Comparison of ENCODE assay signal across 8 mouse cellular contexts in the genomic region with DNA sequence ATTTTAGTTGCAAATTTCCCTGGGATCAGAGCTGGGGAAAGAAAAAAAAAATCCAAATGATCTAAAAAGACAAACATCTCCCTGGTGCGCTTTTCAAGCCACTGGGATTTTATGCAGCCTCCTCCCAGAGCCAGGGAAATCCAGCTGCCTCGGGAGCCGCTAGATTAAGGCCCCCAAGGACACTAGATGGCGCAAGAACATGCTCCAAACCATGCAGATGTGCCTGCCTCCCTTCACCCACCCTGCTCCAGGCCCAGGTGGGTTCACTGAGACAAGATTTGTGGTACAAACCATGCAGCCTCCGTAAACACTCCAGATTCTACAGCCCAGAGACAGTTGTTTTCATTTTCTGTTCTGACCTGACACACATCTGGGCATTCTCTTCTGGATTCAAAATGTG.
DNase-seq lines count a peak whose midpoint lies in the region; ATAC-seq and TF ChIP-seq lines count a peak whose summit lies in the region.
"Had no signal": no experiment of that assay in that cellular context is flagged by ENCODE, and none has a peak within 500 bp of the region (broad histone marks: within the 10 kb centered on the region; RNA-seq: fewer than 3 reads in every experiment).

No protein-coding gene starts in this region.

- TF ChIP-seq EP300 in CH12.LX (IDR thresholded peaks at IDR 0.05; ENCODE audit: low read length) = no peak

- no peaks in the 10 kb centered on the region for H3K9me3 ChIP-seq in CH12.LX (replicated peaks; ENCODE audit: low read length)
- no peaks in the 10 kb centered on the region for H3K9me3 ChIP-seq in forebrain, embryonic 10.5 days
- H3K9me3 ChIP-seq: heart, embryonic 15.5 days had no signal

- H3K79me2 ChIP-seq in CH12.LX (replicated peaks; ENCODE audit: control insufficient read depth, extremely low read depth, insufficient read depth, poor library complexity, severe bottlenecking) = no peaks in the 10 kb centered on the region

- DNase-seq in CH12.LX (ENCODE audit: extremely low read depth) (peak; percentile 47), WW6 (ENCODE audit: low read depth, low spot score) (peak; percentile 13)
- peak; percentile 36 for DNase-seq in forebrain, embryonic 10.5 days (ENCODE audit: extremely low spot score, low spot score)
- DNase-seq in heart, postnatal 25 days (ENCODE audit: low spot score) = peak; percentile 22
- DNase-seq in layer of hippocampus, adult 2 months (ENCODE audit: low spot score in 2 of 2) = peak; percentile 66 to 71
- DNase-seq in right cerebral cortex, postnatal 4 days = peak; percentile 62

- TF ChIP-seq POLR2A in CH12.LX (IDR thresholded peaks at IDR 0.05; ENCODE audit: low read depth, low read length) = no peak

- H3K27ac ChIP-seq in CH12.LX (ENCODE audit: insufficient read depth, low read depth) = no peak overlapping the region
- H3K27ac ChIP-seq in forebrain, embryonic 10.5 days = no peak overlapping the region
- peak overlapping the region; percentile 86 for H3K27ac ChIP-seq in layer of hippocampus, adult 2 months
- H3K27ac ChIP-seq: heart, embryonic 15.5 days had no signal

- TF ChIP-seq RAD21 in CH12.LX (IDR thresholded peaks at IDR 0.05; ENCODE audit: low read depth, low read length) = peak; percentile 55

- 33% methylated on average over 5 of the region's 5 CpGs for WGBS in forebrain, embryonic 10.5 days

- H3K36me3 ChIP-seq in CH12.LX (replicated peaks in 1 of 2; ENCODE audit: control insufficient read depth in 1 of 2, insufficient read depth in 1 of 2, low read length in 1 of 2) = no peaks in the 10 kb centered on the region
- H3K36me3 ChIP-seq in forebrain, embryonic 10.5 days (replicated peaks) = peaks cover 6% of the 10 kb centered on the region
- H3K36me3 ChIP-seq: heart, embryonic 15.5 days had no signal

- H3K9ac ChIP-seq in CH12.LX (ENCODE audit: insufficient read depth, low read depth) = no peak overlapping the region
- H3K9ac ChIP-seq: heart, embryonic 15.5 days had no signal

- intact Hi-C loops in heart, postnatal 25 days (cut with DNase I) = loop anchor here (1.0 to 5.0 kb wide), 4 partner anchors 47 to 423 kb away; no protein-coding TSS in a partner anchor

- no peak overlapping the region for H3K4me3 ChIP-seq in CH12.LX (replicated peaks in 1 of 3; ENCODE audit: low read depth in 2 of 3, low read length in 2 of 3, poor library complexity in 1 of 3)
- H3K4me3 ChIP-seq in forebrain, embryonic 10.5 days = no peak overlapping the region
- no peak overlapping the region for H3K4me3 ChIP-seq in layer of hippocampus, adult 2 months
- H3K4me3 ChIP-seq: heart, embryonic 15.5 days had no signal

- peaks cover 0 to 22% of the 10 kb centered on the region in 2 experiments; a peak in 2 of 4 replicates for H3K4me1 ChIP-seq in CH12.LX (ENCODE audit: control insufficient read depth in 1 of 2, insufficient read depth in 2 of 2)
- H3K4me1 ChIP-seq in forebrain, embryonic 10.5 days = peaks cover 24% of the 10 kb centered on the region

- peak; percentile 75 for ATAC-seq in megakaryocyte progenitor cell, adult 5-6 weeks (replicated peaks; ENCODE audit: poor library complexity)

- in situ Hi-C loops in CH12.LX (cut with MboI; ENCODE audit: low pct_ligation_motif_present, low pct_unique_long_range_greater_than_20kb, low sequenced_read_pairs) = no loop called here

- no peak overlapping the region for H3K4me2 ChIP-seq in CH12.LX (ENCODE audit: insufficient read depth, low read depth, poor library complexity, severe bottlenecking)
- H3K4me2 ChIP-seq: heart, embryonic 15.5 days had no signal

- peak; percentile 34 to 68; a peak in 3 of 4 replicates for TF ChIP-seq CTCF in CH12.LX (conservative IDR thresholded peaks at IDR 0.05 in 1 of 2, IDR thresholded peaks at IDR 0.05 in 1 of 2; ENCODE audit: low read depth in 2 of 2, low read length in 2 of 2)
- peak; percentile 88 for TF ChIP-seq CTCF in layer of hippocampus, adult 2 months (conservative IDR thresholded peaks at IDR 0.05)

- no peaks in the 10 kb centered on the region for H3K27me3 ChIP-seq in CH12.LX (replicated peaks)
- no peaks in the 10 kb centered on the region for H3K27me3 ChIP-seq in forebrain, embryonic 10.5 days (ENCODE audit: poor library complexity, severe bottlenecking)
- H3K27me3 ChIP-seq: heart, embryonic 15.5 days had no signal

- dilution Hi-C loops in CH12.LX (cut with MboI; ENCODE audit: extremely low pct_ligation_motif_present, extremely low pct_unique_long_range_greater_than_20kb, low sequenced_read_pairs) = no loop called here

TF ChIP-seq in CH12.LX, 34 proteins besides CTCF, POLR2A, EP300 and RAD21:
- peak; percentile 48 for TF ChIP-seq SMC3 (IDR thresholded peaks at IDR 0.05; ENCODE audit: low read depth, low read length)
- no peak for TF ChIP-seq MAX (IDR thresholded peaks at IDR 0.05; ENCODE audit: low read length)
- TF ChIP-seq USF1 (IDR thresholded peaks at IDR 0.05; ENCODE audit: low read depth, low read length) = no peak

Comparison
In these comparisons a context has a peak if more than half of its experiments do, and no peak if none do; other contexts are left out.
1. DNase-seq: peak in every context shown above with its lines; median percentile 68 in layer of hippocampus, adult 2 months; 62 in right cerebral cortex, postnatal 4 days; 47 in CH12.LX; 36 in forebrain, embryonic 10.5 days; 22 in heart, postnatal 25 days; 13 in WW6.